Mouse (Mus musculus): ENCODE data around the gene Vill.

DNA sequence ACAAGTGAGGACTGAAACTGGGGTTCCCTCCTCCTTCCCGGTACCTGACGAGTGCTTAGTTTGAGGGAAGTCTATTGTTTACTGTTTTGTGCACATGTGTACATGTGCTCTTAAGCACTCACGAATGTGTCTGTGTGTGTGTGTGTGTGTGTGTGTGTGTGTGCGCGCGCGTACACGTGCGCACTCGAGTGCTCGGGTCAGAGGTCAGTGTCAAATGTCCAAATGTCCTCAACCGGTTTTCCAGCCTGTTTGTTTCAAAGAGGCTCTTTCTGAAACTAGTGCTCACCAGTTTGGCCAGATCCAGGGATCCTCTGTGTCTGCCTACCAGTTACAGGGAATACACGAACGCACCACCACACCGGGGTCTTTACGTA is 47.9 kb upstream of the Vill start:
- no peak for TF ChIP-seq CTCF (IDR thresholded peaks at IDR 0.05; ENCODE audit: low read depth)
- TF ChIP-seq EP300 (IDR thresholded peaks at IDR 0.05; ENCODE audit: low read depth), result no peak
